Mouse (Mus musculus): ENCODE measurements at regions not wholly inside any gene's neighbourhood (a gene's known extent, or its start where the extent isn't known, plus 50 kb on each side); places are given as distances from the start of the nearest gene placed in this dataset.

DNA sequence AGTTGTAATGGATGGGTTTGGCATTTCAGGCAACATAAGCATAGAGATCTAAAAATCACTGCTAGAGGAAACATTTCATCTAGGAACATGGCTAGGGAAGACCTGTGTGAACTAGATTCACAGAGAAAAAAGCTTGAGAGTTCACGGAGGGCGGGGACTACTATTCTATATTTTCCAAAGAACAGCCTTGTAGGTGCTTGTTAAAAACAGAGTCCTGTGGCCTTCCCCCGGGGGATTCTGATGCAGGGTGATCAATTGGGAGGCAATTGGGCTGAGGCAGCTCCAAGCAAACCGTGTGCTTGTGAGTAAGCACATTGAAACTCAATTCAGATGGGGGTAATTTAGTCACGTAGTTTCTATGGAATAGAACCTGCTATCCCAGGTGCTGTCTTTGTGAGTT lies 112.0 kb downstream of the Mterf1b start:
- Histone ChIP-seq H3K4me3 (replicated peaks; ENCODE audit: low read length) (no peak overlapping the region), H3K36me3 (ENCODE audit: insufficient read depth, low read length) (no peaks in the 10 kb centered on the region), H3K4me1 (replicated peaks; ENCODE audit: low read depth, low read length) (peaks cover 59% of the 10 kb centered on the region), H3K9me3 (ENCODE audit: low read length) (peaks cover 10% of the 10 kb centered on the region; the same call in 1 of the 2 replicates), H3K27me3 (ENCODE audit: insufficient read depth, low read length) (no peaks in the 10 kb centered on the region)
- TF ChIP-seq NANOG (IDR thresholded peaks at IDR 0.05; ENCODE audit: borderline replicate concordance, low read length) (no peak; the same call in 1 of the 2 replicates), CTCF (conservative IDR thresholded peaks at IDR 0.05; ENCODE audit: low read length) (no peak), POU5F1 (IDR thresholded peaks at IDR 0.05; ENCODE audit: borderline replicate concordance, low read length) (no peak)

DNA sequence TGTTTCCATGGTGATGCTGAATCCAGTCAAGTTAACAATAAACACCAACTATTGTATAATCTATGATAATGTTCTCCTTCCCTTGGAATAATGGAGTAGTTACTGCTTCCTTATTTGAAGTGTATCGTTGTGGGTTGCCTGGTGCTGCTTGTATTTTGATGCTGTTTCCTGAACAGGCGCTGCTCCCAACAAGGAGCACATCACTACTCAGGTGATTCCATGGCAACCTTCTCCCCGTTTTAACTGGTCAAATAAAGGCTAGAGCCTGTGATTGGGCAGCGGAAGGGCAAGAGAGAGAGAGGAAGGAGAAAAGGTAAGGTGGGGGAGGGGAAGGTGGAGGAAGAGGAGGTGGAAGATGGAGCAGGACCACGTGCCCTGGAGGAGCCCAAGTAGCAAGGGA lies 116.3 kb downstream of the Mterf1b start:
- no peaks in the 10 kb centered on the region for H3K36me3 ChIP-seq (ENCODE audit: insufficient read depth, low read length)
- no peak for TF ChIP-seq CTCF (conservative IDR thresholded peaks at IDR 0.05; ENCODE audit: low read length)
- no peak for TF ChIP-seq NANOG (IDR thresholded peaks at IDR 0.05; ENCODE audit: borderline replicate concordance, low read length)
- TF ChIP-seq POU5F1 (IDR thresholded peaks at IDR 0.05; ENCODE audit: borderline replicate concordance, low read length), result no peak
- peaks cover 62% of the 10 kb centered on the region for H3K4me1 ChIP-seq (replicated peaks; ENCODE audit: low read depth, low read length)
- H3K4me3 ChIP-seq (replicated peaks; ENCODE audit: low read length), result no peak overlapping the region
- H3K9me3 ChIP-seq (ENCODE audit: low read length), result peaks cover 6% of the 10 kb centered on the region; the same call in 1 of the 2 replicates
- H3K27me3 ChIP-seq (ENCODE audit: insufficient read depth, low read length), result no peaks in the 10 kb centered on the region

DNA sequence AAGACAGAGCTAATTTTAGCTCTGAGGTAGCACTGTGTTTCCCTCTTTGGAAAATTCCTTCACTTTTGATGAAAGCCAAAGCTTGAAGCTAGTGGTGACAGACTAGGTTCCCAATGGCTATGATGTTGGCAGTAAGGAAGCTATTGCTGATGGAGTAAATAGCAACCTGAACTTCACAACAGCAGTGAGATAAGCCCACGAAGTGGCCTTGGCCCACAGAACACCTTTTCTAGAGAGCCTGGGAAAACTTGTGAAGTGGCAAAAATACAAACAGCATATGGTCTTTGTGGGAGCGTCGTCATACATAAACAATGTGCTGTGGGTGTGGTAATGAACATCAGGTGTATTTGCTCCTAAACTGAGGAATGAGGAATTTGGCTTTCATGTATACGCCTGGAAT lies 119.0 kb downstream of the Mterf1b start:
- no peak for TF ChIP-seq POU5F1 (IDR thresholded peaks at IDR 0.05; ENCODE audit: borderline replicate concordance, low read length)
- no peak for TF ChIP-seq CTCF (conservative IDR thresholded peaks at IDR 0.05; ENCODE audit: low read length)
- TF ChIP-seq NANOG (IDR thresholded peaks at IDR 0.05; ENCODE audit: borderline replicate concordance, low read length), result no peak
- H3K9me3 ChIP-seq (ENCODE audit: low read length), result peaks cover 20% of the 10 kb centered on the region
- no peaks in the 10 kb centered on the region for H3K27me3 ChIP-seq (ENCODE audit: insufficient read depth, low read length)
- no peaks in the 10 kb centered on the region for H3K36me3 ChIP-seq (ENCODE audit: insufficient read depth, low read length)
- H3K4me1 ChIP-seq (replicated peaks; ENCODE audit: low read depth, low read length), result peaks cover 44% of the 10 kb centered on the region
- no peak overlapping the region for H3K4me3 ChIP-seq (replicated peaks; ENCODE audit: low read length)

DNA sequence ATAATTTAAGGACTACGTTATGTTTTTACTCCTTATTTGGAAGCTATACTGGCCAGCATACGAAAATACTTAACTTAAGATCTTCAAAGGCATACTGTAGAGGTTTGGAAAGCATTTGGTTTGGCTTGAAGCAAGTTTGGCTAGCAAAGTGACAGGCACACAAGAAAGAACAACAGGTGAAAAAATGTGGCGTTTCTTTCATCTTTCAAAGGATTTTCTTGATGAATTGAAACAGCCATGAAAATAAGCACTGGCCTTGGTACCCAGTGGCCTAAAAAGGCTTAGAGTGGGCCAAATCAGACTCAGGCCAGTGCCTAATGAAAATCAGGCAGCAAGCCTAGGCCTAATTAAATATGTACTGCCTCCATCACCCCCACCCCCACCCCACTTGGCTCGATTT lies 119.4 kb downstream of the Mterf1b start:
- no peak for TF ChIP-seq NANOG (IDR thresholded peaks at IDR 0.05; ENCODE audit: borderline replicate concordance, low read length)
- no peak for TF ChIP-seq CTCF (conservative IDR thresholded peaks at IDR 0.05; ENCODE audit: low read length)
- no peak for TF ChIP-seq POU5F1 (IDR thresholded peaks at IDR 0.05; ENCODE audit: borderline replicate concordance, low read length)
- H3K27me3 ChIP-seq (ENCODE audit: insufficient read depth, low read length), result no peaks in the 10 kb centered on the region
- no peaks in the 10 kb centered on the region for H3K36me3 ChIP-seq (ENCODE audit: insufficient read depth, low read length)
- H3K9me3 ChIP-seq (ENCODE audit: low read length), result peaks cover 24% of the 10 kb centered on the region
- no peak overlapping the region for H3K4me3 ChIP-seq (replicated peaks; ENCODE audit: low read length)
- peaks cover 43% of the 10 kb centered on the region for H3K4me1 ChIP-seq (replicated peaks; ENCODE audit: low read depth, low read length)

DNA sequence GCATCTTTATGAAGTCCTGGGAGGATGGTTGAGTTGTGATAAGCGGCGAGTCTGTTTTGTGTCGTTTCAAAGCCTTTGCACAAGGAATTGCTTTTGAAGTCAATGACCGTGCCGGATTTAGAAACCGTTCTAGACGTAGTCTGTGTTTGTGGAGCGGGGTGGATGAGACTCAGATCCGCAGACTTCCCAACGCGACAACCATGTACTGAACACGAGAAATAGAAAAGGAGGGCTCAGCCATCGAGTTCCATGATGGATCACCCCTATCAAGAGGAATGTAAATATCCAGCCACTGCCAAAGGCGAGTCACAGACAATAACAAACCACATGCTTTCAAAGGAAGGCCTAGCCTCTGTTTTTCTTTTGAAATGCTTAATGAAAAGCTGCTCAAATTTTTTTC lies 120.5 kb downstream of the Mterf1b start:
- H3K36me3 ChIP-seq (ENCODE audit: insufficient read depth, low read length), result no peaks in the 10 kb centered on the region

DNA sequence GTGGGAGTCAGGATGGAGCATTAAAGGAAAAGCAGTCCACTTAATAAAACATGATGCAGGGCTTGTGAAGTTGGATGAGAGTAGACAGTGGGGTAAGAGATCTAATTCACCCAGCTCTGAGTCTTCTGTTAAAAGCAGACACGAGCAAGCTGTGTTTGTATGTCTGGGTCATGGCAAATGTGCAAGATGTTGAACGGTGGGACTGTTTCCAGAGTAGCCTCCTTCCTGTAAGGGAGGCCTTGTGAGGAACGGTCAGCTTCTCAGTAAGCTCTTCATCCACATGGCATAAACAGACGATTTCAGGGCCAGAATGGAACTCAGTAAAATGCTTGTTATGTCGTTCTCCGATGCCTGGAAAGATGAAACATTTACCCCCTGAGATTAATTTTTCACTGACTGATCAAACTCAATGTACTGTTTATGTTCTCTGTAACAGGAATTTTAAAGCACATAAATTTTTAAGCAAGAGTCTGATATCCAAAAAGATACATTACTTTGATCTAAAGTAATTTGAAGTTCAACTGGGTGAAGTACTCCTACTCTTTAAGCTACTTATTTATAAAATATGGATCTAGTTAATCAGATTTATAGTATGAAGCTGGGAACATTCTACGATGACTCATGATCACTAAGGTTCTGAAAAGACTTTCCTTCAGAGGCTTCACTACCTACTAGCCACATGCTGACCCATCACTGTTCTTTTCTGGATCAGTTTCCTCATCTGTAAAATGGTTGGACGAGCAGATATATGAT lies 130.6 kb downstream of the Mterf1b start:
- Histone ChIP-seq H3K27me3 (ENCODE audit: insufficient read depth, low read length) (no peaks in the 10 kb centered on the region), H3K36me3 (ENCODE audit: insufficient read depth, low read length) (no peaks in the 10 kb centered on the region), H3K4me1 (replicated peaks; ENCODE audit: low read depth, low read length) (peaks cover 7% of the 10 kb centered on the region), H3K4me3 (replicated peaks; ENCODE audit: low read length) (no peak overlapping the region), H3K9me3 (ENCODE audit: low read length) (peaks cover 32% of the 10 kb centered on the region)
- no peak for TF ChIP-seq CTCF (conservative IDR thresholded peaks at IDR 0.05; ENCODE audit: low read length)
- TF ChIP-seq NANOG (IDR thresholded peaks at IDR 0.05; ENCODE audit: borderline replicate concordance, low read length), result no peak
- no peak for TF ChIP-seq POU5F1 (IDR thresholded peaks at IDR 0.05; ENCODE audit: borderline replicate concordance, low read length)

More for the DNA sequence above, 120.5 kb downstream of the Mterf1b start:
- peaks cover 30% of the 10 kb centered on the region for H3K9me3 ChIP-seq (ENCODE audit: low read length)
- TF ChIP-seq CTCF (conservative IDR thresholded peaks at IDR 0.05; ENCODE audit: low read length) (no peak), POU5F1 (IDR thresholded peaks at IDR 0.05; ENCODE audit: borderline replicate concordance, low read length) (no peak), NANOG (IDR thresholded peaks at IDR 0.05; ENCODE audit: borderline replicate concordance, low read length) (no peak)
- H3K4me3 ChIP-seq (replicated peaks; ENCODE audit: low read length), result no peak overlapping the region
- H3K4me1 ChIP-seq (replicated peaks; ENCODE audit: low read depth, low read length), result peaks cover 33% of the 10 kb centered on the region
- H3K27me3 ChIP-seq (ENCODE audit: insufficient read depth, low read length), result no peaks in the 10 kb centered on the region

DNA sequence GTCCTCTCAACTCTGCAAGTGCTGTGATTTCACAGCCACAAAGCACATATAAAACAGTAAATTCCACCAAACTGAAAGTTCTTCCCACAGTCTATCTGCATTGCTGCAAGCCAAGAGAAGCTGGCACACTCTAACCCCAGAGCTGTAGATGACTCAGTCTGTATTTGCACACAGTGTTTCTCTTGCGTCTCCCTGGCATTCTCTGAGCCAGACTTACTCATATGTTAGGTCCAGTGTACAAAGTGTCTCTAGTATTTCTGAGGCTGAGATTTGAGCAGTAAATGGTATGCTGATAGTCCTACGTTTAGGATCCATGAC lies 131.2 kb downstream of the Mterf1b start:
- TF ChIP-seq POU5F1 (IDR thresholded peaks at IDR 0.05; ENCODE audit: borderline replicate concordance, low read length) (no peak), CTCF (conservative IDR thresholded peaks at IDR 0.05; ENCODE audit: low read length) (no peak), NANOG (IDR thresholded peaks at IDR 0.05; ENCODE audit: borderline replicate concordance, low read length) (no peak)
- no peak overlapping the region for H3K4me3 ChIP-seq (replicated peaks; ENCODE audit: low read length)
- H3K9me3 ChIP-seq (ENCODE audit: low read length), result peaks cover 27% of the 10 kb centered on the region
- H3K36me3 ChIP-seq (ENCODE audit: insufficient read depth, low read length), result no peaks in the 10 kb centered on the region
- H3K4me1 ChIP-seq (replicated peaks; ENCODE audit: low read depth, low read length), result peaks cover 7% of the 10 kb centered on the region
- H3K27me3 ChIP-seq (ENCODE audit: insufficient read depth, low read length), result no peaks in the 10 kb centered on the region

DNA sequence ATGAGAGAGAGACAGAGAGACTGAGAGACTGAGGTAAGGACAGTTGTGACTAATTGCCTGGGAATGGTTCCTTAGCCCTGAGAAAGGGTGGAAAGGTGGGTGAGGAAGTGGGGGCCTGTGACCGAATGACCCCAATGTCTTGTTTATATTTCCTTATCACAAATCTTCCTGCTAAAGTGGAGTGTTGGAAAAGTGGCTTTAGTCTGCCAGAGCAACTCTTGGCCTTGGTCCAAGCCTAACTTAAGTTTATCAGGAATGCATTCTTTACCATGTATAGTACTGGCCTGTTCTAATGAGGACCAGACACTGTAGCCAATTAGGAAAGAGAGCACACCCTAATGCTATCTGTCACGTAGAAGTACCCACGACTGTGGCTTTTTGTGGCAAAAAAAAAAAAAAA lies 133.6 kb downstream of the Mterf1b start:
- no peaks in the 10 kb centered on the region for H3K27me3 ChIP-seq (ENCODE audit: insufficient read depth, low read length)
- no peak overlapping the region for H3K4me3 ChIP-seq (replicated peaks; ENCODE audit: low read length)
- TF ChIP-seq NANOG (IDR thresholded peaks at IDR 0.05; ENCODE audit: borderline replicate concordance, low read length) (no peak), POU5F1 (IDR thresholded peaks at IDR 0.05; ENCODE audit: borderline replicate concordance, low read length) (no peak), CTCF (conservative IDR thresholded peaks at IDR 0.05; ENCODE audit: low read length) (no peak)
- no peaks in the 10 kb centered on the region for H3K36me3 ChIP-seq (ENCODE audit: insufficient read depth, low read length)
- H3K9me3 ChIP-seq (ENCODE audit: low read length), result peaks cover 14% of the 10 kb centered on the region
- H3K4me1 ChIP-seq (replicated peaks; ENCODE audit: low read depth, low read length), result peaks cover 7% of the 10 kb centered on the region

Measured in E14TG2a.4 (cell line).